Mouse (Mus musculus): ENCODE data around the gene Timp2. TPM values are rescaled to one million over a fixed set of nuclear protein-coding genes. Genes with fewer than 3 reads are reported as not detected.

The Timp2 gene
- polyA plus RNA-seq, 1 experiment = 8.4 TPM

- Histone ChIP-seq H3K4me3 (replicated peaks) (no peak overlapping the region), H3K4me1 (peaks cover 35% of the 10 kb centered on the region), H3K27me3 (replicated peaks) (peaks cover 3% of the 10 kb centered on the region), H3K9me3 (no peaks in the 10 kb centered on the region), H3K36me3 (replicated peaks; ENCODE audit: low read length) (peaks cover 53% of the 10 kb centered on the region)
- TF ChIP-seq GATA1 (IDR thresholded peaks at IDR 0.05; ENCODE audit: borderline replicate concordance, low read length) (no peak), FLI1 (IDR thresholded peaks at IDR 0.05; ENCODE audit: low read length) (no peak)
Measured at GRCm38 (mm10) chr11:118287573-118287972, 68.0 kb downstream of the Timp2 start.

DNA sequence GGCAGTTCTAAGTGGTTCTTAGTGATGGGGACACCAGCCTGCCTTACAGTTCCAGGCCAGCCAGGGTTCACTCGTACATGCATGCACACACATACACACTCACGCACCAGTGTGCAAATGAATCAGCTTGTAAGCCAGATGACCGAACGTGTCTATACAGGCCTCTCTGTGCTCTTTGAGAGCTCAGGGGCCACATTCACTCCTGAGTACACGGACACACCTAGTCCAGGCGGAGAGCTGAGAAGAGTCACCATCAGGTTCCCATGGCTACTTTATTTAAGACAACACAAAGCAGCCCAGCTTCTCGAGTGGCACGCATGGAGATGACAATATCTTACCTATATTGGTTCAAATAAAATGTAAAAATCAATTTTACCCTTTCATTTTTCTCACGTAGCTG, 69.1 kb downstream of the Timp2 start:
- peaks cover 65% of the 10 kb centered on the region for H3K36me3 ChIP-seq (replicated peaks; ENCODE audit: low read length)
- TF ChIP-seq FLI1 (IDR thresholded peaks at IDR 0.05; ENCODE audit: low read length) (no peak), GATA1 (IDR thresholded peaks at IDR 0.05; ENCODE audit: borderline replicate concordance, low read length) (no peak)
- no peaks in the 10 kb centered on the region for H3K27me3 ChIP-seq (replicated peaks)

GRCm38 (mm10) chr11:118285791-118286190, 69.7 kb downstream of the Timp2 start:
- no peak for TF ChIP-seq GATA1 (IDR thresholded peaks at IDR 0.05; ENCODE audit: borderline replicate concordance, low read length)
- TF ChIP-seq FLI1 (IDR thresholded peaks at IDR 0.05; ENCODE audit: low read length) = no peak
- Histone ChIP-seq H3K9me3 (no peaks in the 10 kb centered on the region), H3K4me3 (replicated peaks) (no peak overlapping the region), H3K27me3 (replicated peaks) (no peaks in the 10 kb centered on the region), H3K4me1 (peaks cover 29% of the 10 kb centered on the region), H3K36me3 (replicated peaks; ENCODE audit: low read length) (peaks cover 71% of the 10 kb centered on the region)

More for the DNA sequence above, 69.1 kb downstream of the Timp2 start:
- Histone ChIP-seq H3K9me3 (no peaks in the 10 kb centered on the region), H3K4me3 (replicated peaks) (no peak overlapping the region), H3K4me1 (peaks cover 34% of the 10 kb centered on the region)

- TF ChIP-seq FLI1 (IDR thresholded peaks at IDR 0.05; ENCODE audit: low read length) = no peak
- no peak for TF ChIP-seq GATA1 (IDR thresholded peaks at IDR 0.05; ENCODE audit: borderline replicate concordance, low read length)
- Histone ChIP-seq H3K27me3 (replicated peaks) (no peaks in the 10 kb centered on the region), H3K36me3 (replicated peaks; ENCODE audit: low read length) (peaks cover 100% of the 10 kb centered on the region), H3K9me3 (no peaks in the 10 kb centered on the region), H3K4me3 (replicated peaks) (no peak overlapping the region), H3K4me1 (0 out of 2 replicates have a peak, but pooled peaks cover 2% of the 10 kb centered on the region)
Measured at GRCm38 (mm10) chr11:118280218-118280617, 75.3 kb downstream of the Timp2 start.

GRCm38 (mm10) chr11:118276328-118276727, 79.2 kb downstream of the Timp2 start:
- Histone ChIP-seq H3K9me3 (no peaks in the 10 kb centered on the region), H3K4me1 (no peaks in the 10 kb centered on the region), H3K36me3 (replicated peaks; ENCODE audit: low read length) (peaks cover 100% of the 10 kb centered on the region), H3K4me3 (replicated peaks) (no peak overlapping the region), H3K27me3 (replicated peaks) (no peaks in the 10 kb centered on the region)
- no peak for TF ChIP-seq GATA1 (IDR thresholded peaks at IDR 0.05; ENCODE audit: borderline replicate concordance, low read length)
- no peak for TF ChIP-seq FLI1 (IDR thresholded peaks at IDR 0.05; ENCODE audit: low read length)

DNA sequence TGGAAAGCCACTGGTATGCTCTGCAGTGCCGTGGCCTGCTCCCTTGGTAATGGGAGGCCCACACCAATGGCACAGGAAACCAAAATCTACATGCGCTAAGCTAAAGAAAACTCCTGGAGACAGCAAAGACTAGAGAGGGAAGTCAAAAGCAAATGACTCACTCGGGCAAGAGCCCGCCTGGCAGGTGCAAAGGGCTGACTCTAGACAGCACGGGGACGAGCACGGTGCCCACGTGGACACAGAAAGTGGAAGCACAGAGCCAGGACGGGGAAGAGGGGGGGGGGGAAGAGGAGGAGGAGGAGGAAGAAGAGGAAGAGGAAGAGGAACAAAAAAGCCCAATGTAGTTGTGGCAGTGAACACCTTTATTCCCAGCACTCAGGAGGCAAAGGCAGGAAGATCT, 80.4 kb downstream of the Timp2 start:
- Histone ChIP-seq H3K4me1 (no peaks in the 10 kb centered on the region), H3K36me3 (replicated peaks; ENCODE audit: low read length) (peaks cover 97% of the 10 kb centered on the region), H3K4me3 (replicated peaks) (no peak overlapping the region), H3K27me3 (replicated peaks) (no peaks in the 10 kb centered on the region), H3K9me3 (no peaks in the 10 kb centered on the region)
- TF ChIP-seq FLI1 (IDR thresholded peaks at IDR 0.05; ENCODE audit: low read length) (no peak), GATA1 (IDR thresholded peaks at IDR 0.05; ENCODE audit: borderline replicate concordance, low read length) (no peak)

DNA sequence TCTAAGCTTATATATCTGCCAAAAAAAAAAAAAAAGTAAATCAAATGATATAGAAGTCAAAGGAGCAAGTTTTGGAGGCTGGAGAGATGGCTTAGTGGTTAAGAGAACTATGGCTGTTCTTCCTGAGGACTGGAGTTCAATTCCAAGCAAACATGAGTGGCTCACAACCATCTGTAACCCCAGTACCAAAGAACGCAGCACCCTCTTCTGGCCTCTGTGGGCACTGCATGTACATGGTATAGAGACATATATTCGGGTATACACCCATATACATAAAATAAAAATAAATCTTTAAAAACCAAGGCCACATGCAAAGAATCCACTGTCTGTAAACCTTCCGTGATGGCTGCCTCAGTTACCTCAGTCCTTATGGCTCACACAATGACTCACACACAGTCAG, 85.7 kb downstream of the Timp2 start:
- Histone ChIP-seq H3K36me3 (replicated peaks; ENCODE audit: low read length) (peaks cover 96% of the 10 kb centered on the region), H3K4me1 (peaks cover 14% of the 10 kb centered on the region), H3K9me3 (no peaks in the 10 kb centered on the region), H3K4me3 (replicated peaks) (no peak overlapping the region), H3K27me3 (replicated peaks) (no peaks in the 10 kb centered on the region)
- TF ChIP-seq FLI1 (IDR thresholded peaks at IDR 0.05; ENCODE audit: low read length) = no peak
- no peak for TF ChIP-seq GATA1 (IDR thresholded peaks at IDR 0.05; ENCODE audit: borderline replicate concordance, low read length)

GRCm38 (mm10) chr11:118266666-118267046, 88.9 kb downstream of the Timp2 start:
- Histone ChIP-seq H3K36me3 (replicated peaks; ENCODE audit: low read length) (peaks cover 96% of the 10 kb centered on the region), H3K9me3 (no peaks in the 10 kb centered on the region), H3K27me3 (replicated peaks) (no peaks in the 10 kb centered on the region), H3K4me1 (peaks cover 14% of the 10 kb centered on the region), H3K4me3 (replicated peaks) (no peak overlapping the region)
- TF ChIP-seq FLI1 (IDR thresholded peaks at IDR 0.05; ENCODE audit: low read length) = no peak
- TF ChIP-seq GATA1 (IDR thresholded peaks at IDR 0.05; ENCODE audit: borderline replicate concordance, low read length) = no peak

DNA sequence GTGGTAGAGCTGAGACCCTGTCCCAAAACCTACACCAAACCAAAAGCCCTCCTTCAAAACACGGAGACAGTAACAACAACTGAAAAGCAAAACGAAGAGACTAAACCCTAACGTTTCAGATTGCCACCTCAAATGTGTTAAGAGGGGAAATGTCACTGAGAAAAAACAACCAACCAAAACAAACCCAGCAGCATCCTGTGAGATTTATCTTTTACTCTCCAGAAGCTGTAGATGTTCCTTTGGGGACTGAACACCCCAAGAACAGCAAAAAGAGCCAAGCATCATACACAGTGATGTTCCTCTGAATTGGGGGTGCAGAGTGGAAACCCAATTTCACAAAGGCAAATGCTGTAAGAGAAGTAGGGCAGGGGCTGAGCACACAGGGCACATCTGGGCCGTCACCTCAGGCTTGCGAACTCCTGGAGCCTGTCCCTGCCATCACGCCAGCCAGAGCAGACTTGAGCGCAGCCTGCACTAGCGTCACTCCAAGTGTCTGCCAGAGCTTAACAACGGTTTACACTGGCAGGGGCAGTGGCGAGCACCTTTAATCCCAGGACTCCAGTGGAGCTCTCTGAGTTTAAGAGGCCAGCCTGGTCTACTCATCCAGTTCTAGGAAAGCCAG, 89.4 kb downstream of the Timp2 start:
- no peaks in the 10 kb centered on the region for H3K9me3 ChIP-seq
- no peaks in the 10 kb centered on the region for H3K27me3 ChIP-seq (replicated peaks)
- H3K4me1 ChIP-seq = peaks cover 16% of the 10 kb centered on the region
- peaks cover 96% of the 10 kb centered on the region for H3K36me3 ChIP-seq (replicated peaks; ENCODE audit: low read length)
- TF ChIP-seq FLI1 (IDR thresholded peaks at IDR 0.05; ENCODE audit: low read length) = no peak
- no peak for TF ChIP-seq GATA1 (IDR thresholded peaks at IDR 0.05; ENCODE audit: borderline replicate concordance, low read length)
- H3K4me3 ChIP-seq (replicated peaks) = no peak overlapping the region

DNA sequence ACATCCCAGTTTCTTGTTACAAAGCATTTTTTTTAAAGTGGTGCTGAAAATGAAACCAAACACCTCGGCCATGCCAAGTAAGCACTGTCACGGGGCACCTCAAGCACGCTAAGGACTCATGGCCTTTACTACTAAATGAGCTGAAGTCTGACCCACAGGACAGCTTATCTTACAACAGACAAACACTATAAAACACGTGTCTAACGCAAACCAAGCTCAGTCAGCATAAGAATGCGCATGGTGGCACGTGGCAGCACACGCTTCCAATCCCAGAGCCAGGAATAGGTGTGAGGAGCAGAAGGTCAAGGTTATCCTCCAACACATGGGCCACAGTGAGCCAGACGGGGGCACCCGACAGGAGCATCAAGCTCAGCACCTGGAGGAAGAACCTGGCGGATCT, 89.9 kb downstream of the Timp2 start:
- no peak overlapping the region for H3K4me3 ChIP-seq (replicated peaks)
- no peaks in the 10 kb centered on the region for H3K9me3 ChIP-seq
- TF ChIP-seq GATA1 (IDR thresholded peaks at IDR 0.05; ENCODE audit: borderline replicate concordance, low read length) (no peak), FLI1 (IDR thresholded peaks at IDR 0.05; ENCODE audit: low read length) (no peak)
- no peaks in the 10 kb centered on the region for H3K27me3 ChIP-seq (replicated peaks)
- peaks cover 22% of the 10 kb centered on the region for H3K4me1 ChIP-seq
- peaks cover 98% of the 10 kb centered on the region for H3K36me3 ChIP-seq (replicated peaks; ENCODE audit: low read length)
